Mouse (Mus musculus): ENCODE results near the gene Vmn2r7. TPM values are rescaled to one million over a fixed set of nuclear protein-coding genes. Genes with fewer than 3 reads are reported as not detected.
"Not testable (repeated sequence)": the region's sequence is repeated elsewhere in the genome, so short reads cannot be mapped to it uniquely, and the experiment has no call there.

Vmn2r7 gene
- not detected in 2 replicates for polyA plus RNA-seq (2014; fragmentation: Nextera tagmentation; extraction: Ambion mirVana)

DNA sequence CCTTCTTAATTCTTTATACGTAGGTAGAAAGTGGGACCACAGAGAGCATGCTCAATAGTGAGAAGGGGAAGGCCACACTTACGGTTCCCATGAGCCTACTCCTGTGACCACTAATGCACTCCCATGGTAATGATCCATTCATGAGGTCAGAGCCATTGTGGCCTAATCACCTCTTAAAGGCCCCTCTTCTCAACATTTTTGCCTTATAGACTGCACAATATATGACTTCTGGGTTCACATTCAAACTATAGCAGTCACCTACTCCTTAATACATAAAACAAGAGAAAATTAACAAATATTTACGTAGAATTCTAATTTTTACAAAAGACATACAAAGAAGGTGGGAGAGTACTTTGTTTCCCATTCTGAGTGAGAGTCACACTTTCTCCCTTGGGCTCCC lies at the start of gene Vmn2r7:
Vmn2r7 (minus strand) TSS at position 101 of the 400 bp plus-strand sequence.
- H3K36me3 ChIP-seq (replicated peaks; ENCODE audit: control insufficient read depth, insufficient read depth); H3K4me3 ChIP-seq (replicated peaks; ENCODE audit: low read length); H3K9ac ChIP-seq; H3K4me1 ChIP-seq (replicated peaks; ENCODE audit: control insufficient read depth, insufficient read depth, low read length); DNase-seq (ENCODE audit: low spot score); H3K27ac ChIP-seq; H3K27me3 ChIP-seq (ENCODE audit: control insufficient read depth, insufficient read depth, low read length); ATAC-seq (ENCODE audit: low FRiP score); H3K4me2 ChIP-seq (replicated peaks); H3K9me3 ChIP-seq (ENCODE audit: control insufficient read depth, low read length): not testable (repeated sequence)
- WGBS: 85% methylated on average over 2 of the region's 3 CpGs

DNA sequence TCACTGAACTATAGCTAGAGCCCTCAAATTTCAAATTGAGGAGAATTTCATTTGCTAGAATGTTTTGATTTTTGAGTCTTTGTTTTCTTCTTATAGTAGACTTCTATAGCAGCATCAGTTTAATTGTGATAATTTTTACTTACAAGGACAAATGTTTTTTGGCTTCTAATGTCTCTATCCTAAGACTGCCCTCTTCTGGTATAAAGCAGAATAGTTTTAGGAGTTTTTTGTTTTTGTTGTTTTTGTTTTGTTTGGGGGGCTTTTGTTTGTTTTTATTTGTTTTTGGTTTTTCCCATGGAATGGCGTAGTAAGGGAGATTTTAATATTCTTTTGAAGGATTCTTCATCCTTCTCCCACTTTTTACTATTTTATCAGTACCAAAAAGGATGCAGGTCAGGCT lies 45.2 kb upstream of the Vmn2r7 start:
- 63% methylated on average over 1 of the region's 1 CpGs for WGBS
- ATAC-seq (ENCODE audit: low FRiP score) (no peak), DNase-seq (ENCODE audit: low spot score) (no peak)
- no peaks in the 10 kb centered on the region for H3K9me3 ChIP-seq (ENCODE audit: control insufficient read depth, low read length)
- no peak overlapping the region for H3K4me2 ChIP-seq (replicated peaks)
- no peaks in the 10 kb centered on the region for H3K36me3 ChIP-seq (replicated peaks; ENCODE audit: control insufficient read depth, insufficient read depth)
- H3K4me3 ChIP-seq (replicated peaks; ENCODE audit: low read length): no peak overlapping the region
- H3K4me1 ChIP-seq (replicated peaks; ENCODE audit: control insufficient read depth, insufficient read depth, low read length): no peaks in the 10 kb centered on the region
- no peak overlapping the region for H3K27ac ChIP-seq
- H3K27me3 ChIP-seq (ENCODE audit: control insufficient read depth, insufficient read depth, low read length): no peaks in the 10 kb centered on the region
- no peak overlapping the region for H3K9ac ChIP-seq

DNA sequence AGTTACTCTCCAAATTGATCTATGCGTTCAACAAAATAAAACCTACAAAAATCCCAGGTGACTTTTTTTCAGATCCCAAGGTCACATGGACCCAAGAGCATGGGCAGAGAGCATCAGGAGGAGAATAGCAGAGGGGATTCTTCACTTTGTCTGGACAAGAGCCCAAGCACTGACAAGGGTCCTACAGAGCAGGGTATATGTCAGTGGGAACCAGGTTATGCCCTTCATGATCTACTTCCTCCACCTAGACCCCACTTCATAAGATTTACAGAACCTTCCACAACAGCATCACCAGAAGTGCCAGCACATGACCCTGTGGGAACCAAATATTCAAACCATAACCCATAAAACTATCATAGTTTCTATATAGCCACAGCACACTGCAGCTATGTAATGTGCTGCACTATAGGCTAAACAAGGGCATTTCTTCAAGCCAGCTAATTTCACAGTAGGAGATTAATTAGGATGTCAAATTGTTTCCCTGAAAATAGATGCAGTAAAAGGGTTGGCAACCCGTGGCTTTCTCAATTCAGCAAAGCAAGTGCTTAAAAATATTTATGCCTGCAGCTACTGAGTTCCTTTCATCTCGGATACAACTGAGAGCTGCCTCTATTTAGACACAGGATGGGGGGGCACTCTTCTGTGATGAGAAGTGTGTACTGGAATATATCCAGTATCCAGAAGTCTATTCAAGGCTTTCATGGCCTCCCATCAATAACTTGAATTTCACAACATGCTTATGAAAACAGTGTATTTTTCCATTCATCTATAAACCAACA lies 33.8 kb upstream of the Vmn2r7 start:
- 52% methylated on average over 3 of the region's 3 CpGs for WGBS
- peak; percentile 28 for DNase-seq (ENCODE audit: low spot score)
- H3K4me2 ChIP-seq (replicated peaks): no peak overlapping the region
- no peak overlapping the region for H3K4me3 ChIP-seq (replicated peaks; ENCODE audit: low read length)
- H3K4me1 ChIP-seq (replicated peaks; ENCODE audit: control insufficient read depth, insufficient read depth, low read length): no peaks in the 10 kb centered on the region
- ATAC-seq (ENCODE audit: low FRiP score): peak; percentile 80; the same call in 1 of the 2 replicates
- H3K27ac ChIP-seq: no peak overlapping the region
- H3K9me3 ChIP-seq (ENCODE audit: control insufficient read depth, low read length): no peaks in the 10 kb centered on the region
- no peak overlapping the region for H3K9ac ChIP-seq
- no peaks in the 10 kb centered on the region for H3K36me3 ChIP-seq (replicated peaks; ENCODE audit: control insufficient read depth, insufficient read depth)
- H3K27me3 ChIP-seq (ENCODE audit: control insufficient read depth, insufficient read depth, low read length): no peaks in the 10 kb centered on the region

GRCm38 (mm10) chr3:64876669-64877068 lies 32.1 kb upstream of the Vmn2r7 start:
- Histone ChIP-seq H3K27me3 (ENCODE audit: control insufficient read depth, insufficient read depth, low read length) (no peaks in the 10 kb centered on the region), H3K4me2 (replicated peaks) (no peak overlapping the region), H3K27ac (no peak overlapping the region), H3K9me3 (ENCODE audit: control insufficient read depth, low read length) (no peaks in the 10 kb centered on the region), H3K4me3 (replicated peaks; ENCODE audit: low read length) (no peak overlapping the region), H3K36me3 (replicated peaks; ENCODE audit: control insufficient read depth, insufficient read depth) (no peaks in the 10 kb centered on the region), H3K4me1 (replicated peaks; ENCODE audit: control insufficient read depth, insufficient read depth, low read length) (no peaks in the 10 kb centered on the region), H3K9ac (no peak overlapping the region)
- ATAC-seq (ENCODE audit: low FRiP score): no peak
- DNase-seq (ENCODE audit: low spot score): peak; percentile 29
- WGBS: 59% methylated on average over 1 of the region's 1 CpGs

DNA sequence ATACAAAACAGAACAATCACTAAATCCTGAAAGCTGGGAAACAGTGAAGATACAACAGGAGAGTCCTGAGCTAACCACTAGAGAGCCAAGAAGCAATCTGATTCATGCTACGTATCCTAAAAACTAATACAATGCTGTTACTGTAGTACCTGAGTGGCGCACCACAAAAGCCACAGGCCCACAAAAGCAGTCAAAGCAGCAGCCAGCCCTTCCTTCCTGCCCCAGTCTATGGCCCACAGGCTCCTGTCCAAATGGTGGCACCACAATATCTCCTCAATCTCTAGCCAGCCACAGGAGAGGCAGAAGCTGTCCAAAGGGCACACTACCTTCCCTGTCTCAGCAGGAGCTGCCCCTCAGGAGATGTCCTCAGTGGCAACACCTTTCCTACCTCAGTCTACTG lies 1.7 kb downstream of the Vmn2r7 start:
- ATAC-seq (ENCODE audit: low FRiP score): no peak
- Histone ChIP-seq H3K9me3 (ENCODE audit: control insufficient read depth, low read length) (no peaks in the 10 kb centered on the region), H3K4me3 (replicated peaks; ENCODE audit: low read length) (no peak overlapping the region), H3K4me1 (replicated peaks; ENCODE audit: control insufficient read depth, insufficient read depth, low read length) (no peaks in the 10 kb centered on the region), H3K9ac (no peak overlapping the region), H3K27ac (no peak overlapping the region), H3K36me3 (replicated peaks; ENCODE audit: control insufficient read depth, insufficient read depth) (no peaks in the 10 kb centered on the region), H3K4me2 (replicated peaks) (no peak overlapping the region), H3K27me3 (ENCODE audit: control insufficient read depth, insufficient read depth, low read length) (no peaks in the 10 kb centered on the region)
- DNase-seq (ENCODE audit: low spot score): no peak
- WGBS: 98% methylated on average over 2 of the region's 2 CpGs

DNA sequence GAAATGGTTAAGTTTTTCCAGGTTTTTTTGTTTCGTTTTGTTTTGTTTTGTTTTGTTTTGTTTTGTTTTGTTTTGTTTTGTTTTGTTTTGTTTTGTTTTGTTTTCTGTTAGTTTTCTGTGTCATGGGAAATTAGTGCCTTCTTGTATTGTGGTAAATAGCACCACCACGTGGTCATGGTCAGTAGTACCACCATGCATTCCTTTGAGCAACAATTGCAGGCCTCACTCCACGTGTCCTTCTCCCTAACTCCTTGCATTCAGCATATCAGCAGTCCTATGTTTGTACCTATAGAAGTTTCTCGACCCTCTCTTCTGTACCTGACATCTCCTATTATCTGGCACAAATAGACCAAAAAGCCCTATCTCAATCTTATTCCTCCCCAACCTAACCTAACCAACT lies 2.3 kb downstream of the Vmn2r7 start:
- no peaks in the 10 kb centered on the region for H3K4me1 ChIP-seq (replicated peaks; ENCODE audit: control insufficient read depth, insufficient read depth, low read length)
- no peak overlapping the region for H3K27ac ChIP-seq
- no peak overlapping the region for H3K4me3 ChIP-seq (replicated peaks; ENCODE audit: low read length)
- no peak overlapping the region for H3K4me2 ChIP-seq (replicated peaks)
- 15% methylated on average over 4 of the region's 4 CpGs for WGBS
- no peaks in the 10 kb centered on the region for H3K9me3 ChIP-seq (ENCODE audit: control insufficient read depth, low read length)
- H3K36me3 ChIP-seq (replicated peaks; ENCODE audit: control insufficient read depth, insufficient read depth): no peaks in the 10 kb centered on the region
- DNase-seq (ENCODE audit: low spot score): peak; percentile 76
- no peaks in the 10 kb centered on the region for H3K27me3 ChIP-seq (ENCODE audit: control insufficient read depth, insufficient read depth, low read length)
- no peak overlapping the region for H3K9ac ChIP-seq
- peak; percentile 68; the same call in 1 of the 2 replicates for ATAC-seq (ENCODE audit: low FRiP score)

DNA sequence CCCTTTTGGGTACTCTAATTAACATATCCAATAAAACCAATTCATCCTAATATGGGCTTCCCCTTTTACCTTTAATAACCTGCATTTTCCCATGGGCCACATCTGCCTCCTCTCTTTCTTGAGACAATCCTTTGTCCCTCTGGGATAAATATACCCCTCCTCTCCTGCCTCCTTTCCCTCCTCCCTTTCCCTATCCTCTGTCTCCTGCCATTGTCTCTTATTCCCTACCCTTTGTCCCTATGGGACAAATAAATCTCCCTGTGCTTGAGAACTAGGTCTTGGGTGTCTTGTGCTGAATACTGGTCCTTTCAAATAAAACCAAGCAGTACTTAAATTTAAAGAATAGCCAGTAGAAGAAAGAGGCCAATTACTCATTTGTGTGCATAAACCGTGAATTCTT lies 13.4 kb downstream of the Vmn2r7 start:
- DNase-seq (ENCODE audit: low spot score): no peak
- WGBS: 46% methylated on average over 1 of the region's 1 CpGs

GRCm38 (mm10) chr3:64791245-64791591 lies 53.3 kb downstream of the Vmn2r7 start:
- H3K4me3 ChIP-seq (replicated peaks; ENCODE audit: low read length): no peak overlapping the region
- H3K36me3 ChIP-seq (replicated peaks; ENCODE audit: control insufficient read depth, insufficient read depth): no peaks in the 10 kb centered on the region
- 53% methylated on average over 6 of the region's 6 CpGs for WGBS
- H3K9ac ChIP-seq: no peak overlapping the region
- no peak for DNase-seq (ENCODE audit: low spot score)
- no peaks in the 10 kb centered on the region for H3K4me1 ChIP-seq (replicated peaks; ENCODE audit: control insufficient read depth, insufficient read depth, low read length)
- peak; percentile 43; the same call in 1 of the 2 replicates for ATAC-seq (ENCODE audit: low FRiP score)
- H3K27me3 ChIP-seq (ENCODE audit: control insufficient read depth, insufficient read depth, low read length): no peaks in the 10 kb centered on the region
- no peak overlapping the region for H3K27ac ChIP-seq
- no peaks in the 10 kb centered on the region for H3K9me3 ChIP-seq (ENCODE audit: control insufficient read depth, low read length)
- no peak overlapping the region for H3K4me2 ChIP-seq (replicated peaks)

More for the DNA sequence above, 13.4 kb downstream of the Vmn2r7 start:
- Histone ChIP-seq H3K27me3 (ENCODE audit: control insufficient read depth, insufficient read depth, low read length) (no peaks in the 10 kb centered on the region), H3K36me3 (replicated peaks; ENCODE audit: control insufficient read depth, insufficient read depth) (no peaks in the 10 kb centered on the region), H3K27ac (no peak overlapping the region), H3K9me3 (ENCODE audit: control insufficient read depth, low read length) (no peaks in the 10 kb centered on the region), H3K4me2 (replicated peaks) (no peak overlapping the region), H3K4me1 (replicated peaks; ENCODE audit: control insufficient read depth, insufficient read depth, low read length) (no peaks in the 10 kb centered on the region), H3K9ac (no peak overlapping the region), H3K4me3 (replicated peaks; ENCODE audit: low read length) (no peak overlapping the region)
- ATAC-seq (ENCODE audit: low FRiP score): no peak

DNA sequence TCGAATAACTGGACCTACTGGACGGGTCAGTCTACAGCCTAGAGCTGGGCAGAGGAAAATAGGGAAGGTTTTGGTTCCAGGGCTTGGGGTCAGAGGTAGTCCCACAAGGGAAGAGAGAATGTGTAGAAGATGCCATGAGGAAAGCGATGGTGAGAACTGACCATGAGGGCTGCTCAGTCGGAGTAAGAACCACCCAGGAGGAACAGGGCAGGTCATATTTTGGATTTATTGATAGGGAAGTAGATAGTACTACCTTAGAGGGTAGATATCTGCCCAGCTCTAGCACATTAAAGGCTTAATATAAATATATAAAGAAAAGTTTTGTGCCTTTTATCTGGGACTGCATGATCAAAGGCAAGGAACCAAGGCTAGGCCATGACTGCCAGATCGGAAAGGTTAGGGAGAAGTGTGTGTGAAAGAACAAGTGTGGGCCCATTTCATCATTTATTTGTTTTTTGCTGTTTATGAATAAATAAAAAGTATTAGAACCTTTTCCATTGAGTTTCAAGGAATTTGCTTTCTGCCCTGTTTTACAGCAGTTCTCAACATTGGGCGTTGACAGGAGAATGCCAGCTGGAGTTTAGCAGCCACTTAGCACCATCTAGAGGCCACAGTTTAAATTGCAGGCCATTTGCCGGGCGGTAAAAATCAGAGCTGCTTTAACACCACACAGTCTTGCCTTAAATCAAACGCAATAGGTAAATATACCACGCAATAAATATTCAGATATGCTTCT lies 53.9 kb downstream of the Vmn2r7 start:
- H3K9me3 ChIP-seq (ENCODE audit: control insufficient read depth, low read length): no peaks in the 10 kb centered on the region
- no peaks in the 10 kb centered on the region for H3K4me1 ChIP-seq (replicated peaks; ENCODE audit: control insufficient read depth, insufficient read depth, low read length)
- WGBS: 52% methylated on average over 10 of the region's 10 CpGs
- ATAC-seq (ENCODE audit: low FRiP score) (peak; percentile 80; the same call in 1 of the 2 replicates), DNase-seq (ENCODE audit: low spot score) (peak; percentile 85)
- no peak overlapping the region for H3K4me2 ChIP-seq (replicated peaks)
- H3K9ac ChIP-seq: no peak overlapping the region
- no peak overlapping the region for H3K4me3 ChIP-seq (replicated peaks; ENCODE audit: low read length)
- H3K27me3 ChIP-seq (ENCODE audit: control insufficient read depth, insufficient read depth, low read length): no peaks in the 10 kb centered on the region
- no peaks in the 10 kb centered on the region for H3K36me3 ChIP-seq (replicated peaks; ENCODE audit: control insufficient read depth, insufficient read depth)
- H3K27ac ChIP-seq: no peak overlapping the region

All from hindbrain, embryonic 14.5 days (tissue).